Mouse (Mus musculus): ENCODE measurements around the gene Nup62. TPM values are rescaled to one million over a fixed set of nuclear protein-coding genes. Genes with fewer than 3 reads are reported as not detected.

Gene Nup62
- total RNA-seq, 2 experiments from 2014 or later: 29.7 to 30.6 TPM

GRCm38 (mm10) chr7:44819391-44819790, 3.5 kb downstream of the Nup62 start:
- DNase-seq: no peak

GRCm38 (mm10) chr7:44819863-44820262, 4.0 kb downstream of the Nup62 start:
- no peak for DNase-seq

DNA sequence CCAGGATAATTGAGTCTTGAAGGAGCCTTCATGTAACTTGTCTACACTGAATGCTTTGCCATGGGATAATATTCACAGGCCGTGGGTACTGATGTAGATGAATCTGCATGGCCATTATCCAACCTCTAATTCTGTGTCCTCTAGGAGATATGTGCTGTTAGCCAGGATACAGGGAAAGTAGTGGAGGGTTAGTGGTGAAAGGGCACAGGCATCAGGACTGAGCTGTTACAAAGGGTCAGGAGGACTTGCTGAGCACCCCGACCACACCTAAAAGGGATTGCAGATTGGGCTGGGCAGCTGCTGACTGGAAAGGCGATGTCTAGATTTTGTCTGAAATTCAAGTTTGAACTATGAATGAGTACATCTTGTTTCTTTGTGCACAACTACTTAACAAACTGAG, 4.6 kb downstream of the Nup62 start:
- DNase-seq: no peak

DNA sequence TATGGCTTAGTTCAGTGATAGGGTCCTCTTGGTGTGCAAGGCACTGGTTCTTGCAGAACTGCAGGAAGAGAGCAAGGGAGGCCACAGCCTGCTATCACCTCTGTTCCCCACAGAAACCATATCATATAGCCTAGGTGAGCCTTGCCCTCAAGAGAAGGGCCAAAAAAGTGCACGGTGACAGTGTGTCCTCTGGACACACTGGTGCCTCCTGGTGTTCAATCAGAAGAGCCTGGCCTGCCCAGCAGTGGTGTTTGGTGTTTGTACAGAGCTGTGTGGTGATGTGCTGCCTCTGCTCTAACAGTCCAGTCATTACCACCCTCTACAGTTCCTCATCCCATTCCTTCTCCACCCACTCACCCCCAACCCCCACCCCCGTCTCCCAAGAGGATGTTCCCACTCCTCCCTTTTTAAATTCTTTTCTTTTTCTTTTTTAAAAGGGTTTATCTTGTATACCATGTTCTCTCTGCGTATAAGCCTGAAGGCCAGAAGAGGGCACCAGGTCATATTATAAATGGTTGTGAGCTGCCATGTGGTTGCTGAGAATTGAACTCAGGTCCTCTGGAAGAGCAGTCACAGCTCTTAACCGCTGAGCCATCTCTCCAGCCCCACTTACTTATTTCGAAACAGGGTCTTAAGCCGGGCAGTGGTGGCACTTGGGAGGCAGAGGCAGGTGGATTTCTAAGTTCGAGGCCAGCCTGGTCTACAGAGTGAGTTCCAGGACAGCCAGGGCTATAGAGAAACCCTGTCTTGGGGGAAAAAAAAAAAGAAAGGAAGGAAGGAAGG, 6.0 kb downstream of the Nup62 start:
- DNase-seq: no peak

DNA sequence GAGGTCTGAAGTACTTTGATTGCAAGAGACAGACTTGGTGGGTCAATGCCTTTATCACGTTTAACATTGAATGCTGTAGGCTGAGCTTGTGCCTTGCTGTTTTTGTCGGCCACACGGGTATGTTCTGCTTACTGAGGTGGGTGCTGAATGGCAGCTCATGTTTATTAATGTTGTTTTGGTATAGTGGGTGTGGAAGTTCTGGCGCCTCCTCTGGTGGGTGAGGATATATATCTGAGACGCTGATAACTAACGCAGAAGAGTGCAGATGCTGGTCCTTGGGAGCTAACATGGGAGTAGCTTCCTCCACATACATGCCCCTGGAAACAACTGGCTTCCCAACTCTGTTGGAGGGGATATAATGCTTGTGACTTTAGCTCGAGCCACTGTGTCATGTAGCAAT, 7.5 kb downstream of the Nup62 start:
- DNase-seq: no peak

DNA sequence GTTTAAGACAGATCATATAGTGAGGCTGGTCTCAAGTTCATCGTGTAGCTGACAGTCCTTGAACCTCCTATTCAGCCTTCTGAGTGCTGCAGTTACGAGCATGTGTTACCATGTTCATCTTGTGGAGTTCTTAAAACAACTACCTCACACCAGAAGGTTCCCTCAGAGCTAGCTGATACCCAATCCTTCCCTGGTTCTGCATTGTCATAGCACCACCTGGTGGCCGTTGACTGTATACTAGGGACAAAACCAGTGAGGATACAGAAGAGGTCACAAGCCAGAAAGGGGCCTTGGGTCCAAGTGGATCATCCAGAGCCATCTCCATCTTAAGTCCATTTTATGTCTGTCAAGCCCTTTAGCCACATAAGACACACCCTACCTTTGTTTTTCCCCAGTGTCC, 9.0 kb downstream of the Nup62 start:
- peak; percentile 65 to 73 for DNase-seq

DNA sequence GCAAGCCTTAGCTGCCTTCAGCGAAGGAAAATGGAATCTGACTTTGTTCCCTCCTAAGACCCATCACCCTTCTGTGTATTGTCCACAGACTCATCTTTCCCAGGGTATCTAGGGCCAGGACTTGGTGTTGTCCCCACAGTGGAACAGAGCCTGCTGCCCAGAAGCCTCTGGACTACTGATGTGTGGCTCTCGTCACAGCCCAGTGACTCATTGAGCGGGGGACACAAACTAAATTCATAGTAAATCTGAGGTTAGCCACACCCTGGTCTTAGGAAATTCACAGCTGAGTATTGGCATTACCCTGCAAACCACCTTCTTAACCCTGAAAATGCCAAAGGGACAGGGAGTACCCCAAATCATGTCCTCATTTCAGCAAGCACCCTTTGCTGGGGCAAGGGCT, 10.9 kb downstream of the Nup62 start:
- no peak for DNase-seq

DNA sequence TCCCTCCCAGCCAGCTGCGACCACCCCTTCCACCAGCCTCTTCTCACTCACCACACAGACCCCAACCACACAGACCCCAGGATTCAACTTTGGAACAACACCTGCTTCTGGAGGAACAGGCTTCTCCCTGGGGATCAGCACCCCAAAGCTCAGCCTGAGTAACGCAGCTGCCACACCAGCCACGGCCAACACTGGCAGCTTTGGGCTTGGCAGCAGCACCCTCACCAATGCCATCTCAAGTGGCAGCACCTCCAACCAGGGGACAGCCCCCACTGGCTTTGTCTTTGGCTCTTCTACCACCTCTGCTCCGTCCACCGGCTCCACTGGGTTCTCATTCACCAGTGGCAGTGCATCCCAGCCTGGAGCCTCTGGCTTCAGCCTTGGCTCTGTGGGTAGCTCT, 12.8 kb downstream of the Nup62 start:
- no peak for DNase-seq

GRCm38 (mm10) chr7:44832763-44833162, 16.9 kb downstream of the Nup62 start:
- DNase-seq: no peak

DNA sequence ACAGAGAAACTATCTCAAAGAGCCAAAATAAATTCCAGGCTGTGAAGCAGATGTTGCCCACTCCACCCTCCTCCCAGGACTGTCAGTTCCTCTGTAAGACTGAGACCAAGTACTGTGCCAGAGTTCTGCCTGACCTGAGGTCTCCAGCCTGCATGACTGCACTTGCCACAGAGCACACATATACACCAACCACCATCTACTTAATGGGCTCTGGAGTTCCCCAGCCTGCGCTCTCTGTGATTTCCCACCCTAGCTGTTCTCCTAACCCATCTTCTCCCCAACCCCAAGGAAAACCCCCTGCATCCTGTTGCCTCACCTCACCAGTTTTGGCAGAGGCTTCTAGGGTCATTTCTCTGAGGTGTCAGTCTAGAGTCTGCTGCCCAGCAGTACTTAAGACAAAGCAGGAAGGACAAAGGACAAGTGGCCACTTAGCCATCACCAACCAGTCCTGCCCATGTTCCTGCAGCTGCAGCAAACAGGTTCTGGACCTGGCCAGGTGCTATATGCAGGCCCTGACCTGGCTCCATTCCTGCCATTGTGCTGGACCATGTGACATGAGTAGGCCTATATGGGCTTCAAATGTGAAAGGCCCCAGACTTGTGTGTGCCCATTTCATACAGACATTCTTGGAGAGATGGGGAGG, 19.6 kb downstream of the Nup62 start:
- no peak for DNase-seq

DNA sequence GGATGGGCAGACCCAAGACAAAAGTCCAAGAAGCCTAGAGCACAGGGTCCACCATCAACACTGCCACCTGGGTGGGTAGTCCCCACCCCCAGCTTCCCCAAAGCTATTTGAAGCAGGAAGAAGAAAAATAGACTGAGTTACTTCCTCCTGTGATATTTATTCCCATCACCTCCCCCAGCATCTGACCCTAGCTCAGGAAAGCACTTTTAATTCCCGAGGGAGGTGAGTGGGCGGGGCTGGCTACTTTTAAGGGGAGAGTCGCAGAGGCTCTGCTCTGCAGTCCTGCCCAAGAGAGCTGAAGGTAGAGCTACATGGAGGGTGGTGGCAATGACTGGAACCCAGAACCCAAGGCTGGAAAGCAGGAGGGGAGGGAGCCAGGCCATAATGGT, 20.1 kb downstream of the Nup62 start:
- DNase-seq: no peak

- no peak for DNase-seq
Observed at GRCm38 (mm10) chr7:44836423-44837053, 20.6 kb downstream of the Nup62 start.

GRCm38 (mm10) chr7:44838073-44838472, 22.2 kb downstream of the Nup62 start:
- DNase-seq: no peak

DNA sequence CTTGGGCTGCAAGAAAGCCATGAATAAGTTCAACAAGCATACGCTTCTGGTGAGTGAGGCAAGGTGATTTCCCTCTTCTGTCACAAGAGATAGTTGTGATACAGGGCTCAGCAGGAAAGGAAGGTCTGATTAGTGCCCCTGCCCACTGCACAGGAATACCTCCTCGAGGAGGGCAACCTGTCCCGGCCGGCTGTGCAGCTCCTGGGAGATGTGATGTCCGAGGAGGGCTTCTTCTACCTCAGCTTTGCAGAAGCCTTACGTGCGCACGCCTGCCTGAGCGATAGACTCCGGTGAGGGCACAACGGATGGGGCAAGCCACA, 23.2 kb downstream of the Nup62 start:
- DNase-seq: no peak

GRCm38 (mm10) chr7:44839491-44840191, 23.8 kb downstream of the Nup62 start:
- peak; percentile 54 to 57 for DNase-seq

DNA sequence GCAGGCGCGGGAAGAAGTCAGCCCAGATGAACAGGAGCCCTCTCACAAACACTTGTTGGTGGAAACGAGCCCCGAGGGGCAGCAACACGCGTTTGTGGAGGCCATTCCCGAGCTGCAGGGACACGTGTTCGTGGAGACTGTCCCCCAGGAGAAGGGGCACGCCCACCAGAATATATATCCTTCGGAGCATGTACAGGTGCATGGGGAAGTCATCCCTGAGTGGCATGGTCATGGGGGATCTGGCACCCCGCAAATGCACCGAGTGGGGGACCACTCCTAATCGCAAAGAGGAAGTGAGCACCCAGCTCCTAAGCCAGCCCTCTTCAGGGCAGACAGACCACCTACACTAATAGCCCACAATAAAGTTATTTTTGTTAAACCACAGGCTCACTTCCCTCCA, 24.5 kb downstream of the Nup62 start:
- DNase-seq: no peak

GRCm38 (mm10) chr7:44841825-44842463, 26.1 kb downstream of the Nup62 start:
- DNase-seq: no peak

- DNase-seq: no peak
Observed at GRCm38 (mm10) chr7:44845006-44845405, 29.1 kb downstream of the Nup62 start.

- no peak for DNase-seq
Observed at GRCm38 (mm10) chr7:44846804-44847203, 30.9 kb downstream of the Nup62 start.

DNA sequence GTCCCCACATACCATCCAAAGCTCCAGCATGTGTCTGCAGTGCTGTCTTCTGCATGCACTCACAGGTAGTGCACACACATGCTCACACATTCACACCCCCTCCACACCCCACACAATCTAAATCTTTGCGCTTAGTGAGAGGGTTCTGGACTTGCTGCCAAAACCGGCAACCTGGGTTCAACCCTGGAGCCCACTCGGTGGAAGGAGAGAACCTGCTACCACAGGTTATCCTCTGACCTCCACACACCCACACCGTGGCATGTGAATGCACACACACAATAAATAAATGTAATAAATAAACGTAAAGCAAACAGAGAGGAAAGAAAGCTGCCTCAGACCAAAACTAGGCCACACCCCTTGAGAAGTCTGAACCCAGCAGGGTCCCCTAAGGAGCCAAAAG, 31.9 kb downstream of the Nup62 start:
- DNase-seq: no peak

DNA sequence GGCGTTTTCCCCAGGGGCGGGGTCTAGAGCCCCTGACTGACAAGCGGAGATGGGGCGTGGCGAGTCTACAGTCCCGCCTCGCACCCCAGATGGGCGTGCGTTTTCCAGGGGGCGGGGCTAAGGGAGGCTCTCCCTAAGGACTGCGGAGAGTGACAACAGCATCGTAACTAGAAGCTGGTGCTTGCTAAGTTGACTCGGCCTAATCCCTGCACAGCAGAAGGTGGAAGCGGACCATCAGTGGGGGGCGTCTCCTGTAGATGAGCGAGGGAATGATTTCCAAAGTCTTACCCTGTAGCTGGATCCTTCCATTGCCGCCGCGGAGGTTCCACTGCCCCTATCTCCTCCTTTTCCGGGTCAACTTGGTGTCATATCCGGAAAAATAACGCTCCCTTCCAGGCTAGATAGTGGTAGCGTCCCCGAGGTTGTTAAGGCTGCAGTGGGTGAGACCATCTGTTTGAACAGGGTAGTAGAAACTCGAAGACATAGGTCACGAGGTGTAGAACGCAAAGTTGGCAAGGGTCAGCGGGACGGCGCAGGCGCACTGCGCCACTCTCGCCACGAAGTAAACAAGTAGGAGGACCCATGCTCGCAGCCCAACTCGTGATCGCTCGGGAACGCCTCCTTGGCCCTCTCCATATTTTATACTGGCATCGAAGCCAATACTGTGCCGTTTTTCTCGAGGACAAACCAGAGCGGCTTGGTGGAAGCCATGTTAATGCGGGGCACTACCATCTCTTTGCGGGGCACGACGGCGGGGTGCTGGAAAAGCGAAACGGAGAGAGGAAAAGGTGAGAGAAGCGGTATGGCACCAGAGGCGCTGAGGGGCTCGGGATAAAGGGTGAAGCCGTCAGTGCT, 32.9 kb downstream of the Nup62 start, which contains the start of the genes Akt1s1 and Tbc1d17:
Gene Akt1s1 (plus strand): TSS at position 431 of the 855 bp plus-strand sequence.
Gene Tbc1d17 (minus strand): TSS at position 519 of the 855 bp plus-strand sequence.
- DNase-seq: peak; percentile 99 to 100

All from layer of hippocampus, postnatal 36 days (tissue).